Mouse (Mus musculus): Measurements from ENCODE around the gene Mpc1.
"Not testable (repeated sequence)": the region's sequence is repeated elsewhere in the genome, so short reads cannot be mapped to it uniquely, and the experiment has no call there.

The Mpc1 gene

DNA sequence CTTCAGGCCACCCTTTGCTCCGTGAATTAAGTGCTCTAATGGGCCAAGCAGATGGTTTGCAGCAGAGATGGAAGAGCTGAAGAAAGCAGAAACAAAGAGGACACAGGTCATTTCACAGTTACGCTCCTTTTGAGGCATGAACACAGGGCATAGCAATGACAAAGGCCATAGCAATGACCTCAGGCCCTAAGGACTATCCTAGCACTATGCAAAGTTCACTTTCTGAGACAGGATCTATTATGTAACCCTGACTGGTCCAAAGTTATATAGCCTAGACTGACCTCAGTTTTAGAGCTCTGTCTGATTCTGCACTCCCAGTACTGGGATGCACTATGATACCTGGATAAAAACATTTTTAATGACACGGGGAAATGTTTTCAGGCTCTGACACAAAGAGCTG, 4.3 kb upstream of the Mpc1 start:
- in situ Hi-C loops (cut with MboI, MseI), result no loop called here

DNA sequence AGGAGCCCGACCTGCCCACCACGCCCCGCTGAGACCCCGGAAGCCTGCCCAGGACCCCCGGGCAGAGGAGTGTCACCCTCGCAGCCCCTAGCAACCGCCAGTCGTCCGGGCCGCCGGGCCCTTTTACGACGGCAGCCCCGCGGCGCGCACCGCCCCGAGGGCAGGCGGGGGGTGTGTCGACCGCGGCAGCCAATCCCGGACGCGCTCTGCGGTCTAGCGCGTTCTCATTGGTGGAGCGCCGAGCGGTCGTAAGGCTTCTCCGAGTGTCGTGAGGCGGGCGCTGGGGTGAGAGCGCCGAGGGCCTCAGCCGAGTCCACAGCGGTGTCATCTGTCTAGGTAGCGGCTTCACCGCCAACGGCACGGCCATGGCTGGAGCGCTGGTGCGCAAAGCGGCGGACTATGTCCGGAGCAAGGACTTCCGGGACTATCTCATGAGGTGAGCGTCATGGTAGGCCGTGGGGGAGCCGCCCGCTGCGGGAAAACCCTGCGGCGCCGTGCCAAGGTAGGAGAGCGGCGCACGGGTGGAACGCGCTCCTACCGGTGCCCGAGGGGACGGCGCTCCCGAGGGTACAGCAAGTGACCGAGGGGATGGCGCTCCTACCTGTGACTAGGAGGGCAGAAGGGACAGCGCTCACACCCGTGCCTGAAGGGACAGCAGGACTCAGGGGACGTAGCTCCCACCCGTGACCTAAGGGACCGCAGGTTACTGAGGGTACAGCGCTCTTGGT, 986 bp downstream of the Mpc1 start:
- in situ Hi-C loops (cut with MboI, MseI), result no loop called here

GRCm38 (mm10) chr17:8284254-8284661, 1.6 kb downstream of the Mpc1 start:
- in situ Hi-C loops (cut with MboI, MseI), result no loop called here

- in situ Hi-C loops (cut with MboI, MseI), result no loop called here
Observed at GRCm38 (mm10) chr17:8285056-8285455, 2.4 kb downstream of the Mpc1 start.

GRCm38 (mm10) chr17:8286987-8287386, 4.3 kb downstream of the Mpc1 start:
- in situ Hi-C loops (cut with MboI, MseI), result no loop called here

DNA sequence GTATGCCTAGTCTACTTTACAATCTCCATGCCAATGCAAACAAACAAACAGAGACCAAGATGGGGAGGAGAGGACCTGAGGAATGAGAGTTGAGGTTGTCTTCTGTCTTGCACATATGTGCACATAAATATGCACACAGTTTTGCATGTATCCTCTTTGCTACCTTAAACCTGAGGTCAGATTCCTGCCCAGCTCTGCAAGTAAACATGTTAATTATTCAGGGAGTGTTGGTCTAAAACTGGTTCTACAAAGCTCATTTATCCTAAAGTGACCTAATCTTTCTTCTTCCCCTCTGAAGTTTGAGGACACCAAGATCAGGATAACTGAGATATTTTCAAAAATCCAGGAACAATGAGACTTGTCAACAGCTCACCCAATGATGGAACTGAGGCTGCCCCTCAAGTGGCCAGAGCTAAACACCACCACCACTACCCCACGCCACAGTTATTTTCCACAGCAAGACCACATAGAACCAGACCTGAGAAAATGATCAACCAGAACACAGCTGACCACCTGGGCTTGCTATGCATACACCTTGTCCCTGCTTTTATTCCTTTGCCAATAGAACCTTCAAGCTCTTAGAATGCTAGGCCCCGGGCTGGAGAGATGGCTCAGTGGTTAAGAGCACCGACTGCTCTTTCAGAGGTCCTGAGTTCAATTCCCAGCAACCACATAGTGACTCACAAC, 7.4 kb downstream of the Mpc1 start:
- in situ Hi-C loops (cut with MboI, MseI), result no loop called here

DNA sequence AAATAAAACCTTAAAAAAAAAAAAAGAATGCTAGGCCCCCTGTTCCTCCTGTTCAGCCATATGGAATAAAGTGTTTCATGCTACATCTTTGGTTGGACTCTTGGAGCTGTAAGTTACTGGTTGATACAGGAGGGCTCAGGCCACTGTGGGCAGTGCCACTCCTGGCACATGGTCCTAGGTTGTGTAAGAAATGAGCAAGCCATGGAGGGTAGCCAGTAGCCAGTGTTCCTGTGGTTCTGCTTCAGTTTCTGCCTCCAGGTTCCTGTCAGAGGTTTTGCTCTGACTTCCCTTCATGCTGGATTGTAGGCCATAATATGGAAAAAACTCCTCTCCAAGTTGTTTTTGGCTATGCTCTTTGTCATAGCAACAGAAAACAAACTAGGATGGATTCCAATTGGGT, 8.0 kb downstream of the Mpc1 start:
- in situ Hi-C loops (cut with MboI, MseI), result no loop called here

DNA sequence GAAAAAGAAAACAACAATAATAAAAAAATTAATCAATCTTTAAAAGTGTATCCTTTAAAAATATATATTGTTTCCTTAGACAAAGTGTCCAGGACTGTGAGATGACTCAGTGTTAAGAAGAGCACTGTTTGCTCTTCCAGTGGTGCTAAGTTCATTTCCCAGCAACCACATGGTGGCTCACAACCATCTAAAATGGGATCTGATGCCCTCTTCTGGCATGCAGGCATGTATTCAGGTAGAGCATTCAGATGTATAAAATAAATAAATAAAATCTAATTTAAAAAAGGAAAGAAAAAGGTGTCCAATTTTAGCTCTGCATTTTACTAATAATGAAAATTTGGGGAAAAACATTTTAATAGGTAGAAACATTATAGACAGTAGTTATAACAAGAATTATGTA, 13.1 kb downstream of the Mpc1 start:
- in situ Hi-C loops (cut with MboI, MseI), result loop anchor here (5.0 kb wide), 1 partner anchor 94 kb away; no protein-coding TSS in a partner anchor

DNA sequence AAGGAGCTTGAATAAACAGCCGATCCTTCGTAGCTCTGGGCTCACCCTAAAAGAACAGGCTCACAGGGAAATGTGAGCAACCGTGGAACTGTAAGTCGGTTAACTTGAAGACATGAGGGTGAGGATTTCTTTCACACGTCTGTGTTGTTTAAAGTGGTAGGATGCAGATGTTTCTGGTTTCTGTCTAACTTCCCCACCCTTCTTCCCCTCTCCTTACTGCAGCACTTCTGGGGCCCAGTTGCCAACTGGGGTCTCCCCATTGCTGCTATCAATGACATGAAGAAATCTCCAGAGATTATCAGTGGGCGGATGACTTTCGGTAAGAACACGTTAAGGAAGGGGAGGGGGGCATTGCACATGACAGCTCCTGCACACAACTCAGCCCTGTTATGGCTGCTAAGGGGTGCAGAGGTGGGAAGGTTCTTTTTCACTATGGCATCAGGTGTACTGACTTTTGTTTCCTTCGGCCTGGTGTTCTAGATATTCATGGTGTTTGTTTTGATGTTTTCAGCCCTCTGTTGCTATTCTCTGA, 13.7 kb downstream of the Mpc1 start:
- in situ Hi-C loops (cut with MboI, MseI), result loop anchor here (5.0 kb wide), 1 partner anchor 94 kb away; no protein-coding TSS in a partner anchor

GRCm38 (mm10) chr17:8297746-8298145, 15.0 kb downstream of the Mpc1 start:
- in situ Hi-C loops (cut with MboI, MseI), result loop anchor here (5.0 kb wide), 1 partner anchor 95 kb away; no protein-coding TSS in a partner anchor

DNA sequence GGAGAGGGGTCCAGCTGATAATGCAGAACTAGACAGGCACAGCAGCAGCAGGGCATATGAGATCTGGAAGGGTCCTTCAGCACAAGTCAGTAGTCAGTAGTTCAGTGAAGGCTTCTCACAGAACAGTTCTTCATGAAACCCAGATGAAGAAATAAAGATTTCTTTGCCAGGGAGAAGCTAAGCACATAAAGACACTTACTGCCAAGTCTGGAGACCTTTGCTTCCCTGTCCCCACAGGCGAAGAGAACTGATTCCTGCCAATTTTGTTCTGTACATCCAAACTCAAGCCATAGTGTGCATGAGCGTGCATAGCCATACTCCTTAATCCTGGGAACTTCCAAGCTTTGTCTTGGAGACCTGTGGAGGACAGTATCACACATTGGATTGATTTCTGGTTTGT, 15.6 kb downstream of the Mpc1 start:
- in situ Hi-C loops (cut with MboI, MseI), result loop anchor here (5.0 kb wide), 1 partner anchor 96 kb away; no protein-coding TSS in a partner anchor

DNA sequence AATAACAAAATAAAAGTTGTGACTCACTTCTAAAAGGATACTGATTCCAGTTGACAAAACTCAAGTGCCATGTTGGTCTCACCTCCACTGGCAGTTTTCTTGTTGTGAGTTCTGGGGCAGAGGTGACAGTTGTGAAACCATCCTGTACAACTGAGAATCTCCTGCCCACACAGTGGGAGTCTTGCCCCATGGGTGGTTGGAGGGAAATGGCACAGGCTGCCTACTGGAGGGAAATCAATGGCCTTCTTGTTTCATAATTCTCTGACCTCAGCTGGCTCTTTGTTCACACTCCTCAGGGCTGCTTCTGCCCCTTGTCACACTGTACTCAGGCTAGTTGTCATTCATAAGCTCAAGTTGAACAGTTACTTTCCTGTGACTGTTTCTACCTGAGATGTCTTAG, 16.8 kb downstream of the Mpc1 start:
- in situ Hi-C loops (cut with MboI, MseI), result loop anchor here (5.0 kb wide), 1 partner anchor 97 kb away; no protein-coding TSS in a partner anchor

DNA sequence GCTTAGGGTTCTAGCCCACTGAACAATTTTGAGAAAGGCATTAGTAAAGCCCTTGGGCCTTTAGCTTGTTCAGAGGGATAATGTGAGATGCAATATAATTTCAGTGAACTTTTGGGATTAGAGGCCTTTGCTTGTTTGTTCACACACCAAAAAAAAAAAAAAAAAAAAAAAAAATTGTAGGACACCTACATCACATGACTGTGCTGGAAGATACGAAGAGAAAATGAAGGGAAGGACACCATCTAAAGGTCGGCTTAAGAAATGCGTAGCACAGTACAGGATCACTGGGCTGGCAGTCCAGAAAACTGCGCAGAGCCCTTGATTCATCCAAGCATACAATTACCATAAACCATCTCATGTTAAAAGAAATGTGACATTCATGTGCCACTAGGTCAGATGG, 18.8 kb downstream of the Mpc1 start:
- in situ Hi-C loops (cut with MboI, MseI), result loop anchor here (10.0 kb wide), 1 partner anchor 437 kb away; no protein-coding TSS in a partner anchor

GRCm38 (mm10) chr17:8302772-8303438, 20.2 kb downstream of the Mpc1 start:
- in situ Hi-C loops (cut with MboI, MseI), result loop anchor here (10.0 kb wide), 1 partner anchor 438 kb away; no protein-coding TSS in a partner anchor

DNA sequence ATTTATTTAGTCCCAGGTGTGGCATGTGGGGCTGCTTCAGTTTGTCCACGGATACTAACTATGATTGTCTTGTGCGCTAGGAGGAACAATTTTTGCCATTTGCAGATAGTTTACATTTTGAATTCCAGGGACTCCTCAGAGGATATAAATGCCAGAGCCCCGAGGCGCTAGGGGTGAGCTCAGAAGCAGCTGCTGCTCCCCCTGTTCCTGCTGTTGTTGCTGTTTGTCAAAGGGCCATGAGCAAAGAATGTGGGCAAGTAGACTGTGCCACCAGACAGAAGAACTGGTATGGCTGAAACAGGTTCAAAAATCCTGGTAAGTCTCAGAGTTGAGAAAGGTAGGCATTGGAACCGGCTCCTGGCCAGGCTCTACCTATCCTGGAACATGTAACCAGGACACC, 21.0 kb downstream of the Mpc1 start:
- in situ Hi-C loops (cut with MboI, MseI), result loop anchor here (10.0 kb wide), 1 partner anchor 439 kb away; no protein-coding TSS in a partner anchor

DNA sequence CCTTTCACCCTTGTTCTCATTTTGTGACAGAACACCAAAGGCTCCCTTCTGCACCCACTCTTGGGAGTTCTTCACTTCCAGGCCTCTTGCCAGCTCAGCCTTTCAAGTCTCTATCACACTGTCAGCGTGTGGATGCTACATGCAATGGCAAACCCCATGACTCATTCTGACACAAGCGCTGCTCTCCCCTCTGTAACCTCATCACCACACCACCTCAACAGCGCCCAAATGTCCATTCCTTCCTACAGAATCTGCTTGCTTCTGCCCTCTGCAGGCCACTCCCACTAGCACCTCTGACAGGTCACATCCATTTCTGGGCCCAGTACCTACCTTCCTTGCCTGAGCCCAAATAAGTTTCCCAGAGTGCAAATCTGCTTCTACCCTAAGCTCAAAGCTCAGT, 23.1 kb downstream of the Mpc1 start:
- in situ Hi-C loops (cut with MboI, MseI), result loop anchor here (10.0 kb wide), 1 partner anchor 441 kb away; no protein-coding TSS in a partner anchor

DNA sequence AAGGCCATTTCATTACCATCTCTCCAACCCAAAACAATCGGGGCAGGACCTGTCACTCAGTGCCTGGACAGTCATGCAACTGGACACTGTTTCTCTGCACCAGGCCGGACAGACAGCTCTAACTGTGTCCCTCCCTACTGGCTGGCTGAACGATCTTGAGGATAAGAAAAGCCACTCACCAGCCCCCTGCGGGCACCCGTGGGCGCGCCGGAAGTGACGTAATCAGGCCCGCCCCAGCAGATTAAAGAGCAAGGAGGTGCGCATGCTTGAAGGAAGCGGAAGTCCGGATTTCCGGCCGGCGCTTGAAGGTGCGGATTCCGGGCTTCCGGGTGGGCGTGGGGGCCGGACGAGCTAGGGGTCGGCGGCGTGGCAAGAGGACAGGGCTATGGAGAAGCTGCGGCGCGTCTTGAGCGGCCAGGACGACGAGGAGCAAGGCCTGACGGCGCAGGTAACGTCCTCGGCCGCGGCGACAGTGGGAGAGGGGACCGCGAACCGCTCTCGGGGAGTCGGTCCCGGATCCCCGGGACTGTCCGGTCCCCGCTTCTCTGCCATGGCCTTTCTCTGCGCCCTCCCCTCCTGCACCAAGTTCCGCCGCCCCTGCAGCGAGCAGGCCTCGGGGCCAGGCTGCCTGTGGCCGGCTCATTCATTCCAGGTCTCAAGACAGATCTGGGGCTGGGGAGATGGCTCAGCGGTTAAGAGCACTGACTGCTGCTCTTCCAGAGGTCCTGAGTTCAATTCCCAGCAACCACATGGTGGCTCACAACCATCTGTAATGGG, 28.3 kb downstream of the Mpc1 start, which contains the start of gene Sft2d1:
Gene Sft2d1, plus strand, starts transcription at position 265 of the 777 bp plus-strand sequence.
- in situ Hi-C loops (cut with MboI, MseI), result no loop called here

GRCm38 (mm10) chr17:8311751-8312150, 29.0 kb downstream of the Mpc1 start:
- in situ Hi-C loops (cut with MboI, MseI), result no loop called here

DNA sequence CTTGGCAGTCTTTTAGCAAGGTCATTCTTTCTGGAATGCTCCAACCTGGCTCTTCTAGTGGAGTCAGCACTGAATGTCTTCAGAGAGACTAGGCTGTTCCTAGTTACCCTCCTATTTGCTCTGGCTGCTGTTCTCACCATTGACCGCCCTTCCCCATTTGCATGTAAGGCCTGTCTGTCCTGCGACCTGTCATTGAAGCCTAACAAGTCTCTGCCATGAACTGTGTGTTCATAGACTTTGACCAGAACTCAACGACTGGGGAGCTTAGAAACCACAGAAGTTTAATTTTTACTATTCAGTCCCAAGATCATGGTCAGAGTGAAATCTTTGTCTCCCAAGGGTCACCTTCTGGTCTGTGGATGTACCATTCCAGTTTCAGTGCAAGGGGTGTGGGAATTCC, 31.3 kb downstream of the Mpc1 start:
- in situ Hi-C loops (cut with MboI, MseI), result no loop called here

DNA sequence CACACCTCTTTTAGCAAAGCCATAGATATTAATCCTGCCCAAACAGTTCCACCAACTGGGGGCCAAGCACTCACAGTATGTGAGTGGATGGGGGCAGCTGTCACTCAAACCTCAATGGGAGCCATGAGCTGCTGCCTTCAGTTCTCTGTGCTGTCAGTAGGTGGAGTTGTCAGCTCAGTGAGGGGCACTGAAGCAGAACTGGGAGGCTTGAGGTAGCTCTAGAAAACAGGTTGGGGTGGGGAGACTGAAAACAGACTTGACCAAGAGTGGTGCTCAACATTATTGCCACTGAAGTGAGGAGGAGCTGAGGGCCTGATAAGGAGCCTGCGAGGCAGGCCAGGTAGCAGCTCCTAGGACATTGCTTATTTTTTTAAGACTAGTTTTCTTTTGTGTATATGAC, 33.5 kb downstream of the Mpc1 start:
- in situ Hi-C loops (cut with MboI, MseI), result loop anchor here (5.0 kb wide), 1 partner anchor 51 kb away; no protein-coding TSS in a partner anchor

DNA sequence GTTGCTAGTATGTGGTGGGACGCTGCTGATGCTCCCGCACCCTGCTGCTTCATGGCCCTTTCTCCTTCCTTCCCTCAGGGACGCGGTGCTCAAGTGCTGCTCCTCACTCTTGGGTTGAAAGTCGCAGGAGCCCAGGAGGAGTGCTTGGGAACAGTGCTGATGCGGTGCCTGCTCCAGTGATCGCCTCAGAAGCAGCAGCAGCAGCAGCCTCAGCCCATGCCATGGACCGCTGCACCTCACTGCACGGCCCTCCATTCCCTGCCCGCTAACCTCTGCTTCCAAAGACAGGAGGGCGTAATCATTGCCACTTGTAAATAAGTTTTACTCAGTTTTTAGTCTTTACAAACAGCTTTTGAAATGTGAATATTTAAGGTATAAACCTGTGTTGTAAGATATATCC, 44.2 kb downstream of the Mpc1 start:
- in situ Hi-C loops (cut with MboI, MseI), result not testable (repeated sequence)

All from T-helper 2 cell (primary cell).